Mouse (Mus musculus) splenic B cell, adult 2 months (primary cell): ENCODE results near the gene Cog5.

ENCODE experiments used
- DNase-seq: peaks from one replicate; pipeline ENCODE4 v3.0.0-alpha.2; 2011; ENCODE audit warnings: low read depth, low spot score
- H3K27me3 ChIP-seq: 2 replicates; pipeline ENCODE4 v1.6.1; 2012; ENCODE audit warnings: mild to moderate bottlenecking, low read length, moderate library complexity, mixed read lengths; ENCODE audit not compliant: control insufficient read depth, poor library complexity, insufficient read depth, severe bottlenecking
- H3K36me3 ChIP-seq: 2 replicates; pipeline ENCODE4 v1.6.1; 2012; ENCODE audit warnings: mild to moderate bottlenecking, low read length, moderate library complexity, mixed read lengths; ENCODE audit not compliant: control insufficient read depth, poor library complexity, insufficient read depth, severe bottlenecking

The Cog5 gene

GRCm38 (mm10) chr12:31824831-31825230 is 170.2 kb downstream of the Cog5 start:
- DNase-seq = no peak
- Histone ChIP-seq H3K27me3 (no peaks in the 10 kb centered on the region), H3K36me3 (peaks cover 5% of the 10 kb centered on the region)

DNA sequence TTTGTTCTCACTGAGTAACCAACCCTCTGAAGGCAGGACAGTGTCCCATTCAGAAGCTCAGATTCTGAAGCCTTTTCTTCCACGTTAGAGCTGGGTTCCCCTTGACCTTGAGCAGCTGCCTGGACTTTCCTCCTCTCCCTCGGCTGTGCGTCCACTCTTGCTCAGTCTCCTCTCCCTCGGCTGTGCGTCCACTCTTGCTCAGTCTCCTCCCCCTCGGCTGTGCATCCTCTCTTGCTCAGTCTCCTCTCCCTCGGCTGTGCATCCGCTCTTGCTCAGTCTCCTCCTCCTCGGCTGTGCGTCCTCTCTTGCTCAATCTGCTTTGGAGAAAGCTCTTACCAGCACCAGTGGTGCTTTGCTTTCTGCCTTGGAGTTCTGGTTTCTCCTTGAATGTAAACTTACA is 171.2 kb downstream of the Cog5 start:
- no peaks in the 10 kb centered on the region for H3K27me3 ChIP-seq
- H3K36me3 ChIP-seq = peaks cover 4% of the 10 kb centered on the region; the same call in 1 of the 2 replicates
- DNase-seq = no peak

GRCm38 (mm10) chr12:31826476-31826875 is 171.8 kb downstream of the Cog5 start:
- DNase-seq = no peak
- Histone ChIP-seq H3K36me3 (peaks cover 4% of the 10 kb centered on the region; the same call in 1 of the 2 replicates), H3K27me3 (no peaks in the 10 kb centered on the region)

- no peak for DNase-seq
Observed at GRCm38 (mm10) chr12:31835480-31835879, 180.8 kb downstream of the Cog5 start.

GRCm38 (mm10) chr12:31836211-31836610 is 181.5 kb downstream of the Cog5 start:
- 0 out of 2 replicates have a peak, but pooled peaks cover 2% of the 10 kb centered on the region for H3K36me3 ChIP-seq
- H3K27me3 ChIP-seq = no peaks in the 10 kb centered on the region
- no peak for DNase-seq

More at GRCm38 (mm10) chr12:31835480-31835879, 180.8 kb downstream of the Cog5 start:
- Histone ChIP-seq H3K27me3 (no peaks in the 10 kb centered on the region), H3K36me3 (0 out of 2 replicates have a peak, but pooled peaks cover 2% of the 10 kb centered on the region)

- no peak for DNase-seq
- 0 out of 2 replicates have a peak, but pooled peaks cover 3% of the 10 kb centered on the region for H3K36me3 ChIP-seq
Observed at GRCm38 (mm10) chr12:31838521-31838920, 183.9 kb downstream of the Cog5 start.

DNA sequence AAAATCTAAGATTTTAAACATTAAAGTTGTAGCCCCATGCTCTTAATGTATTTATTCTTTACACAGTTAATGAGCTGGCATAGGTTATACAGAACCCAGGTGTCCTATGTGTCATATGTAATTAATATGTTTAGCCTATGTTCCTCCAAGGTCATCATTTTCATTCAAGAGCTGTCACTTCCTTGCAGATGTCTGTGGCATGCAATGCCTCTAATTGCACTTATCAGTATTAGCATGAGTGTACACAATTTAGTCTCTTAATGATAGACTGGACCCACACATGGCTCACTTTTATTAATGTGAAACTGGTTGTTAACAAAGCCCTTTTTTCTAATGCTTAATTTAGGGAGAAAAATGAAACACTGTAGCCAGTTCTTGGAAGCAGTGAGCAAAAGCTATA is 184.6 kb downstream of the Cog5 start:
- Histone ChIP-seq H3K27me3 (no peaks in the 10 kb centered on the region), H3K36me3 (0 out of 2 replicates have a peak, but pooled peaks cover 3% of the 10 kb centered on the region)
- DNase-seq = no peak

More at GRCm38 (mm10) chr12:31838521-31838920, 183.9 kb downstream of the Cog5 start:
- H3K27me3 ChIP-seq = no peaks in the 10 kb centered on the region

- Histone ChIP-seq H3K36me3 (peaks cover 1% of the 10 kb centered on the region; the same call in 1 of the 2 replicates), H3K27me3 (no peaks in the 10 kb centered on the region)
- DNase-seq = no peak
Observed at GRCm38 (mm10) chr12:31846077-31846476, 191.4 kb downstream of the Cog5 start.

DNA sequence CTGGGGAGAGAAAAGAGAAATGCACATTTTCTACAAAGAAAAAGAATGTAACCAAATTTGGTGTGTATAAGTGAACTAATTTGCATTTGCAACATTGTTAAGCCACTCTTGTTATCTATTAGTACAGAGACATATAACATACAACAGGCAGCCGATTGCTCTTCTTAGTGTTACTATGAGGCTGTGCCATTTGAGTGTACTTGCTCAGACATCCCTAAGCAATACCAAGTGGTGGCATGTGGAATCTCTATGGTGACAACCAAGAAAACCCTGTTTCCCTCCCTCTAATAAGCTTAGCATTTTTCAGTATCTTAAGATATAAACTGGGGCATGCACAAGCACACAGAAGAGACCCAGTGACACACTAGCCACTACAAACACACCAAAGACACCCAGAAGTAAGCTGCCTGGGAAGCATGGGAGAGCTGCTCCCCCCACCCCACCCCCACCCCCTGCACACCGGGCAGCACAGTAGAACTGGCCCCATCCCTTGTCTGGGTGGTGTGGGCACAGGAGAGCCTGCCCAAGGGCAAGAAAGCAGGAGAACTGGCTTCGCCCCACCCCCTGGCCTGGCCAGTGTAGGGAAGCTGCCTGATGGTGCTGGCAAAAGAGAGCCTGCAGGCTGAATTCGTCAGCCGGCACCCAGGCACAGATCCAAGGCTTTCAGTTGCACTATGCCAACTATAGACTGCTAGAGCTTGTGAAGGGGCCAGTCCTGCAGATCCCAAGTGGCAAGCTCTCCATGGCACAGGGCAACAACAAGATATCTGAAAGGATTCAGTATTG is 194.2 kb downstream of the Cog5 start:
- no peaks in the 10 kb centered on the region; the same call in 1 of the 2 replicates for H3K36me3 ChIP-seq
- no peaks in the 10 kb centered on the region for H3K27me3 ChIP-seq
- DNase-seq = no peak

DNA sequence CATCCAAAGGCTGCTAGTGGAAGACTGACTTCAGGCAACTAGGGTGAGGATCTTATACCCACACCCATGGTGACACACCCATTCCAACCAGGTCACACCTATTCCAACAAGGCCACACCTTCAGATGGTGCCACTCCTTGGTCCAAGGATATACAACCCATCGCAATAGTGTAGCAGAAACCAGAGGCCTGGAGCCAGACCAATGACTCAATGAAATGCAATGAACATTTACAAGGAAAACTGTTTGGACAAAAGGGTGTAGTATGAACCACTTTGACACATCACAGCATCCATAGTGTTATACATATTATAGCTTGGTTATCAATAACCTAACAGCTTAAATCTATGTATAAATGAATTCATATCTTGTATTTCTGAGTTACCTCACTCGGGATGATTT is 194.9 kb downstream of the Cog5 start:
- DNase-seq = no peak
- Histone ChIP-seq H3K27me3 (no peaks in the 10 kb centered on the region), H3K36me3 (no peaks in the 10 kb centered on the region; the same call in 1 of the 2 replicates)

GRCm38 (mm10) chr12:31854039-31854438 is 199.4 kb downstream of the Cog5 start:
- Histone ChIP-seq H3K27me3 (no peaks in the 10 kb centered on the region), H3K36me3 (no peaks in the 10 kb centered on the region)
- DNase-seq = no peak

GRCm38 (mm10) chr12:31854817-31855216 is 200.1 kb downstream of the Cog5 start:
- Histone ChIP-seq H3K36me3 (no peaks in the 10 kb centered on the region), H3K27me3 (no peaks in the 10 kb centered on the region)
- DNase-seq = no peak

DNA sequence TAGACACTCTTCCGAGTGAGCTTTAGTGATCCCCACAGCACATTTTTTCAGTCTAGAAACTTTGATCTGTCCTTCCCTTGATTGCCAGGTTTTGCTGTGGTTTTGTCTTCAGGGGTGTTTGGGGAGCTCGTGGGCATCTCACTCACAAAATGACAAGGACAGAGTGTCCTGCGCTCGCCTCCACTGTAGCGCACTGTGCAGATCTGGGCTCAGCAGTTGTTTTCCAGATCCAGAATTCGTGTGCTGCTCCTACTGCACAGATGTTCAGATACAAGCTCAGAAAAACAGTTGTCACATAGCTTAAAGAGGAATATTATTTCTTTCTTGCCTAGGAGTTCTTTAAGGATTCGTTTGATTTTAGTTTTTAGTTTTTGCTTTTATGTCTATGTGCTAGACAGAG is 203.1 kb downstream of the Cog5 start:
- Histone ChIP-seq H3K27me3 (no peaks in the 10 kb centered on the region), H3K36me3 (no peaks in the 10 kb centered on the region)
- no peak for DNase-seq

GRCm38 (mm10) chr12:31862668-31863538 is 208.2 kb downstream of the Cog5 start:
- H3K36me3 ChIP-seq = no peaks in the 10 kb centered on the region
- no peaks in the 10 kb centered on the region for H3K27me3 ChIP-seq
- DNase-seq = no peak

- H3K36me3 ChIP-seq = no peaks in the 10 kb centered on the region
- no peak for DNase-seq
- no peaks in the 10 kb centered on the region for H3K27me3 ChIP-seq
Observed at GRCm38 (mm10) chr12:31876775-31877174, 222.1 kb downstream of the Cog5 start.
